Mouse (Mus musculus) midbrain, embryonic 11.5 days (tissue): Measurements from ENCODE around the gene Bri3bp. TPM values are rescaled to one million over a fixed set of nuclear protein-coding genes. Genes with fewer than 3 reads are reported as not detected.
A peak's percentile ranks its signal among the peaks of the same experiment; 100 is the strongest.

Source experiments
- ATAC-seq: fragments of 200-750 bp; cut with Nextera tagmentation; 2 replicates; pipeline ENCODE4 v1.8.0; 2017; ENCODE audit warnings: moderate TSS enrichment, moderate library complexity; ENCODE audit not compliant: low FRiP score
- DNase-seq: peaks from one replicate; pipeline ENCODE4 v3.0.0; 2015; ENCODE audit warnings: low spot score; ENCODE audit errors: missing footprints
- H3K27ac ChIP-seq: fragments of 300-500 bp; sonication (generic); 2 replicates; pipeline ENCODE4 v1.5.1; 2014; ENCODE audit warnings: low read depth, low read length
- H3K27me3 ChIP-seq: fragments of 300-500 bp; sonication (generic); 2 replicates; pipeline ENCODE4 v1.6.1; 2014; ENCODE audit warnings: mild to moderate bottlenecking, low read length, moderate library complexity, mixed read lengths; ENCODE audit not compliant: control insufficient read depth, insufficient read depth
- H3K36me3 ChIP-seq: fragments of 300-500 bp; sonication (generic); 2 replicates; pipeline ENCODE4 v1.6.1; 2014; ENCODE audit warnings: mild to moderate bottlenecking, low read length, moderate library complexity, mixed read lengths; ENCODE audit not compliant: control insufficient read depth, insufficient read depth
- H3K4me1 ChIP-seq: fragments of 300-500 bp; sonication (generic); 2 replicates; pipeline ENCODE4 v1.6.1; 2014; ENCODE audit warnings: low read length; ENCODE audit not compliant: control insufficient read depth, insufficient read depth
- H3K4me2 ChIP-seq: fragments of 300-500 bp; sonication (generic); 2 replicates; pipeline ENCODE4 v1.6.1; 2014; ENCODE audit warnings: mild to moderate bottlenecking, moderate library complexity
- H3K4me3 ChIP-seq: fragments of 300-500 bp; sonication (generic); 2 replicates; pipeline ENCODE4 v1.5.1; 2014; ENCODE audit warnings: low read depth, low read length
- H3K9ac ChIP-seq: fragments of 300-500 bp; sonication (generic); 2 replicates; pipeline ENCODE4 v1.6.1; 2014; ENCODE audit warnings: low read length
- H3K9me3 ChIP-seq: fragments of 300-500 bp; sonication (generic); 2 replicates; pipeline ENCODE4 v1.6.1; 2016; ENCODE audit warnings: low read length; ENCODE audit not compliant: control insufficient read depth
- WGBS: fragments of 180-500 bp; shearing (Covaris S2); extraction: QIAGEN DNeasy Blood & Tissue Kit; methylation state at CpG from one replicate; pipeline ENCODE4 v1.1.7; 2014; 5-methylcytosine and 5-hydroxymethylcytosine counted together
- polyA plus RNA-seq: library from polyadenylated mRNA; unstranded; fragments of >200 nt; fragmentation: Nextera tagmentation; extraction: Ambion mirVana; gene quantifications from 2 replicates; pipeline ENCODE4 v1.2.1, GENCODE M21; 2014

Gene Bri3bp
- polyA plus RNA-seq, 1 experiment from 2014 or later, result 28.4 TPM

GRCm38 (mm10) chr5:125442136-125442995 lies 998 bp downstream of the Bri3bp start:
- DNase-seq (no peak), ATAC-seq (no peak; the same call in 1 of the 2 replicates)
- Histone ChIP-seq H3K4me2 (peak overlapping the region; percentile 78), H3K9ac (peak overlapping the region; percentile 69), H3K36me3 (no peaks in the 10 kb centered on the region), H3K4me1 (peaks cover 12% of the 10 kb centered on the region), H3K27ac (no peak overlapping the region), H3K4me3 (peak overlapping the region; percentile 59), H3K27me3 (no peaks in the 10 kb centered on the region), H3K9me3 (no peaks in the 10 kb centered on the region)
- WGBS, result 23% methylated on average over 27 of the region's 27 CpGs

GRCm38 (mm10) chr5:125443335-125443734 lies 2.0 kb downstream of the Bri3bp start:
- H3K27me3 ChIP-seq, result no peaks in the 10 kb centered on the region
- H3K4me3 ChIP-seq, result no peak overlapping the region
- H3K36me3 ChIP-seq, result no peaks in the 10 kb centered on the region
- DNase-seq (no peak), ATAC-seq (no peak)
- no peak overlapping the region for H3K27ac ChIP-seq
- H3K4me1 ChIP-seq, result peaks cover 12% of the 10 kb centered on the region
- 95% methylated on average over 5 of the region's 5 CpGs for WGBS
- H3K4me2 ChIP-seq, result no peak overlapping the region
- no peak overlapping the region for H3K9ac ChIP-seq
- H3K9me3 ChIP-seq, result no peaks in the 10 kb centered on the region

- WGBS, result 86% methylated on average over 3 of the region's 3 CpGs
- no peak overlapping the region for H3K4me2 ChIP-seq
- no peak overlapping the region for H3K9ac ChIP-seq
- H3K36me3 ChIP-seq, result no peaks in the 10 kb centered on the region
- no peak overlapping the region for H3K27ac ChIP-seq
- H3K9me3 ChIP-seq, result no peaks in the 10 kb centered on the region
- peaks cover 12% of the 10 kb centered on the region for H3K4me1 ChIP-seq
- DNase-seq (no peak), ATAC-seq (no peak)
- no peaks in the 10 kb centered on the region for H3K27me3 ChIP-seq
- no peak overlapping the region for H3K4me3 ChIP-seq
These were observed 2.5 kb downstream of the Bri3bp start for GRCm38 (mm10) chr5:125443915-125444314.

- no peak for DNase-seq
- peaks cover 12% of the 10 kb centered on the region for H3K4me1 ChIP-seq
- no peak overlapping the region for H3K4me2 ChIP-seq
- ATAC-seq, result no peak
- H3K27ac ChIP-seq, result no peak overlapping the region
- no peak overlapping the region for H3K9ac ChIP-seq
- no peak overlapping the region for H3K4me3 ChIP-seq
- no peaks in the 10 kb centered on the region for H3K27me3 ChIP-seq
- 91% methylated on average over 4 of the region's 4 CpGs for WGBS
- no peaks in the 10 kb centered on the region for H3K9me3 ChIP-seq
- no peaks in the 10 kb centered on the region for H3K36me3 ChIP-seq
These were observed 3.2 kb downstream of the Bri3bp start for GRCm38 (mm10) chr5:125444554-125444953.

- no peak overlapping the region for H3K4me3 ChIP-seq
- DNase-seq, result no peak
- no peak for ATAC-seq
- no peak overlapping the region for H3K4me2 ChIP-seq
- no peaks in the 10 kb centered on the region for H3K27me3 ChIP-seq
- no peaks in the 10 kb centered on the region for H3K36me3 ChIP-seq
- no peak overlapping the region for H3K9ac ChIP-seq
- no peaks in the 10 kb centered on the region for H3K9me3 ChIP-seq
- H3K27ac ChIP-seq, result no peak overlapping the region
- H3K4me1 ChIP-seq, result peaks cover 6% of the 10 kb centered on the region; the same call in 1 of the 2 replicates
- WGBS, result 91% methylated on average over 7 of the region's 7 CpGs
These were observed 5.0 kb downstream of the Bri3bp start for GRCm38 (mm10) chr5:125446344-125446743.

- H3K4me3 ChIP-seq, result no peak overlapping the region
- H3K36me3 ChIP-seq, result peaks cover 4% of the 10 kb centered on the region
- no peak overlapping the region for H3K4me2 ChIP-seq
- H3K27me3 ChIP-seq, result no peaks in the 10 kb centered on the region
- WGBS, result 87% methylated on average over 3 of the region's 3 CpGs
- no peaks in the 10 kb centered on the region; the same call in 1 of the 2 replicates for H3K4me1 ChIP-seq
- H3K27ac ChIP-seq, result no peak overlapping the region
- DNase-seq, result no peak
- no peak for ATAC-seq
- no peak overlapping the region for H3K9ac ChIP-seq
- H3K9me3 ChIP-seq, result no peaks in the 10 kb centered on the region
These were observed 6.7 kb downstream of the Bri3bp start for GRCm38 (mm10) chr5:125448026-125448425.

GRCm38 (mm10) chr5:125448631-125449030 lies 7.3 kb downstream of the Bri3bp start:
- H3K27me3 ChIP-seq, result no peaks in the 10 kb centered on the region
- H3K4me3 ChIP-seq, result no peak overlapping the region
- no peaks in the 10 kb centered on the region for H3K9me3 ChIP-seq
- 95% methylated on average over 4 of the region's 4 CpGs for WGBS
- ATAC-seq (no peak), DNase-seq (no peak)
- no peak overlapping the region for H3K27ac ChIP-seq
- H3K4me1 ChIP-seq, result no peaks in the 10 kb centered on the region
- H3K36me3 ChIP-seq, result peaks cover 4% of the 10 kb centered on the region
- no peak overlapping the region for H3K9ac ChIP-seq
- H3K4me2 ChIP-seq, result no peak overlapping the region

GRCm38 (mm10) chr5:125449306-125449705 lies 7.9 kb downstream of the Bri3bp start:
- Histone ChIP-seq H3K4me1 (no peaks in the 10 kb centered on the region), H3K9ac (no peak overlapping the region), H3K36me3 (peaks cover 7% of the 10 kb centered on the region), H3K27me3 (no peaks in the 10 kb centered on the region), H3K9me3 (no peaks in the 10 kb centered on the region), H3K4me3 (no peak overlapping the region), H3K27ac (no peak overlapping the region), H3K4me2 (no peak overlapping the region)
- DNase-seq (no peak), ATAC-seq (no peak)
- 88% methylated on average over 5 of the region's 5 CpGs for WGBS

GRCm38 (mm10) chr5:125452573-125452972 lies 11.2 kb downstream of the Bri3bp start:
- H3K9ac ChIP-seq, result no peak overlapping the region
- H3K36me3 ChIP-seq, result peaks cover 11% of the 10 kb centered on the region
- DNase-seq (no peak), ATAC-seq (no peak)
- H3K27ac ChIP-seq, result no peak overlapping the region
- H3K27me3 ChIP-seq, result no peaks in the 10 kb centered on the region
- no peaks in the 10 kb centered on the region for H3K9me3 ChIP-seq
- no peak overlapping the region for H3K4me2 ChIP-seq
- no peak overlapping the region for H3K4me3 ChIP-seq
- no peaks in the 10 kb centered on the region for H3K4me1 ChIP-seq
- WGBS, result 93% methylated on average over 9 of the region's 9 CpGs
